Comparison of ENCODE assay signal across 8 mouse cellular contexts in the genomic region with DNA sequence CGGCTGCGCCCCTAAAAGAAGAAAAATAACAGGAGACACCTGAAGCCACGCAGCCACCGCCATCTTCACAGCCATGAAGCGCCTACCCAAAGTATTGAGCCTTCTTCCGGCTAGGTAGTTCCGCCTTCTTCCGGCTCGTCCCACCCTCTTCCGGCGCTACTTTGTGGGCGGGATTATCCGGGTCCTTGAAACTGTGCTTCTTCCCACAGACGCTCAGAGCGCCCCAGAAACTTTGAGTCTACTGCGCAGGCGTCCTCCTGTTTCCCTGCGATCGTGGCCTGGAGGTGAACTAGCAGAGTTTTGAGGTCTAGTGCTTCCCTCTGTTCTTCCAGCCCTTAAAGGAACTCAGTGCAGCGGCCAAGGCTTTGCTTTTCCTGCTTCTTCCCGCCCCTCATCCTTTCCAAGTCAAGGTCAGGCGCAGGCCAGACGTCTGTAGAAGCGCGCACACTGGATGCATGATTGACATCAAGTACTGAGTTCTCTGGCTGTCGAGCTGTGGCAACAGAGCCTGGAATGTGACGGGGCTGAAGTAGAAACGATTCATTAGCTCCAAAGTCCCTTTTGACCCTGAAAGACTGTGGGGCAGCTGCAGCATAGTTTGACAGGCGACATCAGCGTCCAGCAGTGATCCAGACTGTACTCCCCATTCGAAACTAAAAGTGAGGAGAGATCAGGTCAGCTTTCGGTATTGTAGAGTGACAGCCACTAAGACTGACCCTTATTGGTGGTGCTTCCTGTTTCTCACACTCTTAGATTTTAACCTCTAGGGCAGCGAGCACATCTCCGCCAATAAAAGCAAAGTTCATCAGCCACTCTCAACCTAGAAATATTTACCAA. TPM values are rescaled to one million over a fixed set of nuclear protein-coding genes. Genes with fewer than 3 reads are reported as not detected.
DNase-seq lines count a peak whose midpoint lies in the region; ATAC-seq lines count a peak whose summit lies in the region.

A gene (minus strand): TSS at position 128 of the 837 bp plus-strand sequence.

- peak; percentile 93 for ATAC-seq in heart, embryonic 13.5 days (ENCODE audit: extremely low read depth, insufficient number of reproducible peaks, low FRiP score, low TSS enrichment)
- peak; percentile 99 for ATAC-seq in liver, embryonic 12.5 days
- ATAC-seq in stomach, embryonic 15.5 days (ENCODE audit: insufficient read depth, low FRiP score, low read depth) = peak; percentile 99

- DNase-seq in CD4-positive, CD25-positive, alpha-beta regulatory T cell, adult 2 months (ENCODE audit: low read depth, low spot score) = peak; percentile 97
- peak; percentile 74 for DNase-seq in fat pad, adult 2 months (ENCODE audit: extremely low read depth, low read depth, low spot score)
- peak; percentile 96 for DNase-seq in kidney, postnatal 10 days
- DNase-seq in natural killer cell, adult 2 months (ENCODE audit: low spot score in 2 of 2) = peak; percentile 93

- peaks cover 14% of the 10 kb centered on the region; the same call in 1 of the 2 replicates for H3K9me3 ChIP-seq in heart, embryonic 13.5 days
- no peaks in the 10 kb centered on the region for H3K9me3 ChIP-seq in liver, embryonic 12.5 days (replicated peaks)
- no peaks in the 10 kb centered on the region; the same call in 1 of the 2 replicates for H3K9me3 ChIP-seq in stomach, embryonic 15.5 days

- peaks cover 19% of the 10 kb centered on the region for H3K36me3 ChIP-seq in heart, embryonic 13.5 days
- H3K36me3 ChIP-seq in liver, embryonic 12.5 days = peaks cover 24% of the 10 kb centered on the region
- no peaks in the 10 kb centered on the region for H3K36me3 ChIP-seq in stomach, embryonic 15.5 days

- H3K27me3 ChIP-seq in heart, embryonic 13.5 days (replicated peaks) = no peaks in the 10 kb centered on the region
- no peaks in the 10 kb centered on the region for H3K27me3 ChIP-seq in liver, embryonic 12.5 days (replicated peaks)
- no peaks in the 10 kb centered on the region for H3K27me3 ChIP-seq in stomach, embryonic 15.5 days (replicated peaks)

- peaks cover 4% of the 10 kb centered on the region; the same call in 1 of the 2 replicates for H3K4me1 ChIP-seq in brown adipose tissue, adult 24 weeks (ENCODE audit: control insufficient read depth, insufficient read depth, insufficient read length, low read length)
- peaks cover 24% of the 10 kb centered on the region for H3K4me1 ChIP-seq in heart, embryonic 13.5 days
- H3K4me1 ChIP-seq in liver, embryonic 12.5 days = peaks cover 42% of the 10 kb centered on the region
- peaks cover 8% of the 10 kb centered on the region; the same call in 1 of the 2 replicates for H3K4me1 ChIP-seq in stomach, embryonic 15.5 days

- WGBS in heart, embryonic 13.5 days = under 1% methylated on average over 34 of the region's 34 CpGs
- under 1% methylated on average over 34 of the region's 34 CpGs for WGBS in liver, embryonic 12.5 days (ENCODE audit: insufficient replicate concordance)
- WGBS in stomach, embryonic 15.5 days = under 1% methylated on average over 34 of the region's 34 CpGs

- peak within 1 kb of the TSS; percentile 92 for H3K9ac ChIP-seq in heart, embryonic 13.5 days
- peak within 1 kb of the TSS; percentile 82 for H3K9ac ChIP-seq in liver, embryonic 12.5 days
- H3K9ac ChIP-seq in stomach, embryonic 15.5 days = peak within 1 kb of the TSS; percentile 57

- peak within 1 kb of the TSS; percentile 81 for H3K4me3 ChIP-seq in brown adipose tissue, adult 24 weeks (ENCODE audit: insufficient read depth, low read depth, low read length)
- peak within 1 kb of the TSS; percentile 89 for H3K4me3 ChIP-seq in heart, embryonic 13.5 days
- H3K4me3 ChIP-seq in liver, embryonic 12.5 days = peak within 1 kb of the TSS; percentile 82
- peak within 1 kb of the TSS; percentile 94 for H3K4me3 ChIP-seq in stomach, embryonic 15.5 days (replicated peaks)

- peak within 1 kb of the TSS; percentile 88 for H3K4me2 ChIP-seq in heart, embryonic 13.5 days
- H3K4me2 ChIP-seq in liver, embryonic 12.5 days = peak within 1 kb of the TSS; percentile 86
- H3K4me2 ChIP-seq in stomach, embryonic 15.5 days = peak within 1 kb of the TSS; percentile 75

- peak within 1 kb of the TSS; percentile 92 for H3K27ac ChIP-seq in brown adipose tissue, adult 24 weeks (replicated peaks; ENCODE audit: low read depth, low read length)
- H3K27ac ChIP-seq in heart, embryonic 13.5 days (replicated peaks) = peak within 1 kb of the TSS; percentile 99
- H3K27ac ChIP-seq in liver, embryonic 12.5 days = peak within 1 kb of the TSS; percentile 97
- peak within 1 kb of the TSS; percentile 94 for H3K27ac ChIP-seq in stomach, embryonic 15.5 days

RNA-seq across cellular contexts. Expression of the gene that starts here (rescaled TPM):
- polyA plus RNA-seq in brown adipose tissue, adult 24 weeks (2012; ENCODE audit: insufficient read depth, insufficient read length, missing spikeins) = 11.0 and 16.9 TPM in 2 replicates
- polyA plus RNA-seq in heart, embryonic 13.5 days (2015; fragmentation: Nextera tagmentation; extraction: Ambion mirVana) = 4.6 and 5.5 TPM in 2 replicates
- polyA plus RNA-seq in liver, embryonic 12.5 days (2016; fragmentation: Nextera tagmentation; extraction: Ambion mirVana) = 5.0 and 5.4 TPM in 2 replicates
- 13.3 and 13.4 TPM in 2 replicates for polyA plus RNA-seq in stomach, embryonic 15.5 days (2015; fragmentation: Nextera tagmentation; extraction: Ambion mirVana)

Comparison
In these comparisons a context has a peak if more than half of its experiments do, and no peak if none do; other contexts are left out.
1. Peak in every context shown above with its lines: DNase-seq, ATAC-seq, H3K4me3 ChIP-seq and H3K27ac ChIP-seq.